Mouse (Mus musculus) ES-E14 (cell line): ENCODE data around the gene Rogdi.

Experiments used
- CHD2 ChIP-seq: IDR thresholded peaks from 2 replicates; pipeline ENCODE4 v1.6.1; 2014; ENCODE audit warnings: mild to moderate bottlenecking, low read depth, low read length, inconsistent platforms
- HCFC1 ChIP-seq: IDR thresholded peaks from 2 replicates; pipeline ENCODE4 v1.6.1; 2012; ENCODE audit warnings: low read length, inconsistent platforms, borderline replicate concordance; ENCODE audit not compliant: insufficient read depth
- ZC3H11A ChIP-seq: IDR thresholded peaks from 2 replicates; pipeline ENCODE4 v1.6.1; 2012; ENCODE audit warnings: low read depth, mild to moderate bottlenecking, inconsistent platforms, low read length, borderline replicate concordance
- ZNF384 ChIP-seq: IDR thresholded peaks from 2 replicates; pipeline ENCODE4 v1.6.1; 2012; ENCODE audit warnings: low read depth, low read length, inconsistent platforms

DNA sequence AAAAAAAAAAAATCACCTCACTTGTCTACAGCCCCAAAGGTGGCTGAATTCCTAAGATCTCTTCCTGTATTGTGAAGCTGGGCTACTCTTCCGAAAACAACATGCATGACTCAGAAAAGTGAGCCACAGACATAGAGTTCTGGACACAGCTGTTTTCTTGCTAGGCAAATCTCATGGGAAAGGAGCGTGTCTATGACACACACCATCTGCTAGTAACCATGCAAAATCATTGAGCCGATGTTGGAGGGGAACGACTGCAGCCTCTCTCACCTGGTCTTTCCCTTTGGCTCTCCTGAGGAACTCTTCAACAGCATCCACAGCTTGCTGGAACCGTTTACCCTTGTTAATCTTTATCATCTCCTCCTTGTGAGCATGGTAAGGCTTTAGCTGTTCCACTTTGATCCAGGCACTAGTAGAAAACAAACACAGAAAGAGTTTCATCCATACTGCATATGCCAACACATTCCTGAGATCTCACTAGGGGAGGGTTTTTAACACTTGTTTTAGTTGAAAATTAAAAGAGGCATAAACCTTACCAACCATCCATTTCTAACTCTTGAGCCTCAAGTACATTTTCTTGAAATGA is 23.4 kb upstream of the Rogdi start:
- no peak for TF ChIP-seq ZC3H11A
- no peak for TF ChIP-seq ZNF384
- TF ChIP-seq CHD2 = no peak
- TF ChIP-seq HCFC1 = no peak
